In genomic region chr10:83644865-83645715, GRCm38 (mm10) we compare ENCODE assay signal across 8 mouse cellular contexts. TPM values are rescaled to one million over a fixed set of nuclear protein-coding genes. Genes with fewer than 3 reads are reported as not detected.
DNase-seq lines count a peak whose midpoint lies in the region; ATAC-seq and TF ChIP-seq lines count a peak whose summit lies in the region.

No protein-coding gene starts in this region.

- H3K27ac ChIP-seq in forebrain, embryonic 16.5 days (ENCODE audit: low read length) = peak overlapping the region; percentile 16; the same call in 1 of the 2 replicates
- peak overlapping the region; percentile 60 for H3K27ac ChIP-seq in intestine, postnatal 0 days (ENCODE audit: low read depth, low read length)
- H3K27ac ChIP-seq in midbrain, embryonic 12.5 days (replicated peaks) = peak overlapping the region; percentile 52; the same call in 1 of the 2 replicates

- WGBS in forebrain, embryonic 16.5 days = 58% methylated on average over 16 of the region's 16 CpGs
- 34% methylated on average over 16 of the region's 16 CpGs for WGBS in intestine, postnatal 0 days
- WGBS in midbrain, embryonic 12.5 days = 62% methylated on average over 16 of the region's 16 CpGs

- no peaks in the 10 kb centered on the region for H3K9me3 ChIP-seq in forebrain, embryonic 16.5 days (ENCODE audit: control insufficient read depth, low read length)
- no peaks in the 10 kb centered on the region for H3K9me3 ChIP-seq in intestine, postnatal 0 days (ENCODE audit: control insufficient read depth)
- no peaks in the 10 kb centered on the region for H3K9me3 ChIP-seq in midbrain, embryonic 12.5 days

- no peak overlapping the region for H3K4me3 ChIP-seq in forebrain, embryonic 16.5 days (replicated peaks; ENCODE audit: low read length)
- H3K4me3 ChIP-seq in intestine, postnatal 0 days (ENCODE audit: low read depth, low read length) = no peak overlapping the region
- no peak overlapping the region for H3K4me3 ChIP-seq in midbrain, embryonic 12.5 days

- 0 out of 2 replicates have a peak overlapping the region, but pooled peaks have one; percentile 22 for H3K9ac ChIP-seq in forebrain, embryonic 16.5 days (replicated peaks; ENCODE audit: low read depth, low read length)
- peak overlapping the region; percentile 31; the same call in 1 of the 2 replicates for H3K9ac ChIP-seq in intestine, postnatal 0 days (ENCODE audit: low read depth, low read length)
- H3K9ac ChIP-seq in midbrain, embryonic 12.5 days (replicated peaks) = no peak overlapping the region

- intact Hi-C loops in heart, postnatal 25 days (cut with DNase I) = loop anchor here (5.0 kb wide), 3 partner anchors 82 to 802 kb away; partner anchors contain the start of gene Washc4

- no peak for TF ChIP-seq CTCF in intestine, postnatal 0 days (IDR thresholded peaks at IDR 0.05; ENCODE audit: low read depth)

- DNase-seq in heart, adult 11 months = peak; percentile 97
- DNase-seq in heart, postnatal 25 days (ENCODE audit: low spot score) = no peak
- peak; percentile 63 for DNase-seq in adrenal gland, postnatal 14 days
- no peak for DNase-seq in left cerebral cortex, adult 11 months (ENCODE audit: low spot score)

- no peaks in the 10 kb centered on the region for H3K36me3 ChIP-seq in forebrain, embryonic 16.5 days (ENCODE audit: control insufficient read depth, insufficient read depth)
- 0 out of 2 replicates have a peak, but pooled peaks cover 4% of the 10 kb centered on the region for H3K36me3 ChIP-seq in intestine, postnatal 0 days (ENCODE audit: control insufficient read depth, insufficient read depth)
- no peaks in the 10 kb centered on the region for H3K36me3 ChIP-seq in midbrain, embryonic 12.5 days

- H3K4me1 ChIP-seq in forebrain, embryonic 16.5 days (replicated peaks; ENCODE audit: control insufficient read depth, insufficient read depth, low read length) = peaks cover 35% of the 10 kb centered on the region
- peaks cover 13% of the 10 kb centered on the region; the same call in 1 of the 2 replicates for H3K4me1 ChIP-seq in intestine, postnatal 0 days (replicated peaks; ENCODE audit: control insufficient read depth, insufficient read depth, low read length)
- H3K4me1 ChIP-seq in midbrain, embryonic 12.5 days = peaks cover 36% of the 10 kb centered on the region

- H3K27me3 ChIP-seq in forebrain, embryonic 16.5 days (replicated peaks; ENCODE audit: control insufficient read depth, insufficient read depth, low read length) = no peaks in the 10 kb centered on the region
- no peaks in the 10 kb centered on the region for H3K27me3 ChIP-seq in intestine, postnatal 0 days (replicated peaks; ENCODE audit: control insufficient read depth, insufficient read depth, low read length)
- no peaks in the 10 kb centered on the region for H3K27me3 ChIP-seq in midbrain, embryonic 12.5 days

- no peak overlapping the region for H3K4me2 ChIP-seq in forebrain, embryonic 16.5 days (ENCODE audit: low read length)
- peak overlapping the region; percentile 27; the same call in 1 of the 2 replicates for H3K4me2 ChIP-seq in intestine, postnatal 0 days (replicated peaks; ENCODE audit: low read depth)
- 0 out of 2 replicates have a peak overlapping the region, but pooled peaks have one; percentile 7 for H3K4me2 ChIP-seq in midbrain, embryonic 12.5 days (replicated peaks)

- no peak for ATAC-seq in forebrain, embryonic 16.5 days
- peak; percentile 21; the same call in 1 of the 2 replicates for ATAC-seq in intestine, postnatal 0 days
- ATAC-seq in midbrain, embryonic 12.5 days (ENCODE audit: low FRiP score, low read depth) = no peak
- no peak for ATAC-seq in inflammation-experienced regulatory T-cells, adult 6 months

RNA-seq across cellular contexts. Expression of gene Appl2, which starts 3.4 kb away (rescaled TPM):
- total RNA-seq in heart, postnatal 25 days (2021) = 10 to 100 TPM; 32.5 to 34.6 TPM
- total RNA-seq in adrenal gland, postnatal 14 days (2021) = 63.5 and 81.7 TPM in 2 replicates
- polyA plus RNA-seq in forebrain, embryonic 16.5 days (2015; fragmentation: Nextera tagmentation; extraction: Ambion mirVana) = 34.9 and 38.5 TPM in 2 replicates
- 27.5 and 28.3 TPM in 2 replicates for polyA plus RNA-seq in intestine, postnatal 0 days (2015; fragmentation: Nextera tagmentation; extraction: Ambion mirVana)
- 48.6 and 52.0 TPM in 2 replicates for polyA plus RNA-seq in midbrain, embryonic 12.5 days (2016; fragmentation: Nextera tagmentation; extraction: Ambion mirVana)
- 1 to 10 TPM; 4.7 to 5.7 (median 4.8) TPM for polyA plus RNA-seq in inflammation-experienced regulatory T-cells, adult 6 months (2017; shearing (Covaris generic))

Comparison
In these comparisons a context has a peak if more than half of its experiments do, and no peak if none do; other contexts are left out.
1. DNase-seq: peak in heart, adult 11 months (single experiment) and adrenal gland, postnatal 14 days (single experiment); none in heart, postnatal 25 days (single experiment) and left cerebral cortex, adult 11 months (single experiment).
2. Peak in every context shown above with its lines, with median percentiles within 50 percentile points of each other: H3K27ac ChIP-seq.